Mouse (Mus musculus) spleen, embryonic (tissue): ENCODE data around the gene Trim17.

Experiments used
- CTCF ChIA-PET: fragments of 350-600 bp; sonication (Branson Sonifier 250); formaldehyde crosslinking; loops from one replicate; lab custom pipeline; 2022; lab: Charles Lee

Trim17 gene

GRCm38 (mm10) chr11:58965001-58965760 lies 10.7 kb downstream of the Trim17 start:
- CTCF ChIA-PET: no interaction called here

DNA sequence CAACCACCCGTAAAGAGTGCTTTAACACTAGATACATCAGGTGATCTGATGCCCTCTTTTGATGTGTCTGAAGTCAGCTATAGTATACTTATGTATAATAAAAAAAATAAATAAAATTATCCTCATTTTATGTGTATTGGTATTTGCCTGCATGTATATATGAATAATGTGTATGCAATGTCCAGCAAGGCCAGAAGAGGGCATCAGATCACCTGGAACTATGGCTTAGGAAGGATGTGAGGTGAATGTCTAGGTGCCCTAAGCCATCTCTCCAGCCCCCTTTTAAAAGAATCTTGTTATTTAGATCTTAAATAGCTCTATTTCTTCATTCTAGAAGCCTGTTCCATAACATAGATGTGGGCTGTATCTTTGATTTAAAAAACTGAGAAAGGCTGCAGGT lies 12.9 kb downstream of the Trim17 start:
- CTCF ChIA-PET: interaction anchor here (1.1 to 1.2 kb wide), 2 partner anchors 15 to 27 kb away, joined by 3 to 4 read pairs; no protein-coding TSS in a partner anchor

DNA sequence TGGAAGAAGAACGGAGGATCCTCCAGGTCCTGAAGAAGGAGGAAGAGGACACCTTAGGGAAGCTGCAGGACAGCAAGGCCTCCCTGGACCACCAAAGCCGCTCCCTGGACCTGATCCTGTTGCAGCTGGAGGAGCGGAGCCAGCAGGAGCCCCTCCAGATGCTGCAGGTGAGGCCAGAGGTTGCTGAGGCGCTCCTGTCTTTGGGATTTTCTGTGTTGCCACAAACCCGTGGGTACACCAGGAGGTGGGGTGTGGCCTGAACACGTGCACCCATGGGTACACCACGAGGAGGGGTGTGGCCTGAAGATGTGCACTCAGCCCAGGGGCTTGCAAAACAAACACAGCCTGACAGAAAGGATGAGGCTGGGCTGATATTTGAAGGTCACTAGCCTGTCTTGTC lies 14.1 kb downstream of the Trim17 start:
- CTCF ChIA-PET: no interaction called here

- CTCF ChIA-PET: interaction anchor here (0.8 kb wide), 1 partner anchor 19 kb away, joined by 5 read pairs; no protein-coding TSS in a partner anchor
Observed at GRCm38 (mm10) chr11:58969027-58969426, 14.5 kb downstream of the Trim17 start.

DNA sequence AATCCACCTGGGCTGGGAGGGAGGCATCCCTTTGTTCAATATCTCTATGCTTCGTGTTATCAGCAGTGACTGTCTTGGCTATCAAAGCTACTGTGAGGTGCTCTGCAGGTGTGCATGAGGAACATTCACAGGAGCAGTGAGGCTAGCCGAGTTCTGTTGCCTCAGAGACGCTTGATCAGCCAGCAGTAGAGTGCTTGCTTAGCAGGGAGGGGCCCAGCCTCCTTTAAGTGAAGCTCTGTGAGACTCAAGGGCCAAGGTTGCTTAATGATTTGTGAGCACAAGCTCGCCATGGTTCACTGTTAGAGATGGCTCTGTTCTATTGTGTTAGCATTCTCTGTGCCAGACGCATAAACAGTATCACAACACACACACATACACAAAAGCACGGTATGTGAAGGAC lies 15.2 kb downstream of the Trim17 start:
- CTCF ChIA-PET: interaction anchor here (0.8 kb wide), 1 partner anchor 18 kb away, joined by 5 read pairs; no protein-coding TSS in a partner anchor

DNA sequence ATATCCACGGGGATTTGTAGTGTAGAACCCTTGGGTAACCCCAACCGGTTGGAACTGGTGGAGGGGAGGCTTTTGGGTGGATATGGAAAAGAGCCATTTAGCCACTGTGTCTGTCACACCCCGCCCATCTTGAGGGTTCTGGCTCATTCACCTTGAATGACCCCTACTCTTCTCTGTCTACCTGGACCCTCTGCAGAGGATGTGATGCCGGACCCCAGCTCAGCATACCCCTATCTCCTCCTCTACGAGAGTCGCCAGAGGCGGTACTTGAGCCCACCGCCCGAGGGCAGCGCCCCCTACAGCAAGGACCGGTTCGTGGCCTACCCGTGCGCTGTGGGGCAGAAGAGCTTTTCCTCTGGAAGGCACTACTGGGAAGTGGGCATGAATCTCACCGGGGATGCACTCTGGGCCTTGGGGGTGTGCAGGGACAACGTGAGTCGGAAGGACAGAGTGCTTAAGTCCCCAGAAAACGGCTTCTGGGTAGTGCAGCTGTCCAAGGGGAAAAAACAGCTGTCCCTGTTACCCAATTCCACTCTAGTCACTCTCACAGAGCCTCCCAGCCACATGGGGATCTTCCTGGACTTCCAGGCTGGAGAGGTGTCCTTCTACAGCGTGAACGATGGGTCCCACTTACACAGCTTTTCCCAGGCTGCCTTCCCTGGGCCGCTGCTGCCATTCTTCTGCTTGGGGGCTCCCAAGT lies 16.5 kb downstream of the Trim17 start:
- CTCF ChIA-PET: interaction anchor here (0.6 kb wide), 1 partner anchor 22 kb away, joined by 8 read pairs; no protein-coding TSS in a partner anchor

DNA sequence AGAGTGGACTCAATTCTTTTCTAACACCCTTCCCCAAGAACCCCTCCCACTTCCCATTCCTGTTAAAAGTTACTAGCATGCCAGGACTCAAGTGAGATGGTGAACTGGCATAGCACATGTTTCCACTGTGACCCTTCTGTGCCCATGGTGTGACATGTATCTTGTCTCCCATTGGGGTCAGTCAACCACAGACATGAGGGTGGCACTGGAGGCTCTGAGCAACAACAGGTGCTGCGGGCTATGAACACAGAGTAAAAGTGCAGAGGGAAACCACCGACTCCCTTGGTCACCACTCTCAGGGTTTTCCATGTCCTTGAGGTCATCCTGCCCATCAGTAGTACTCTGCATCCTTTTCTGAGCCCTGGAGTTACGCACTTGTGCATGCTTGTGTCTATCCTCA lies 17.3 kb downstream of the Trim17 start:
- CTCF ChIA-PET: no interaction called here

DNA sequence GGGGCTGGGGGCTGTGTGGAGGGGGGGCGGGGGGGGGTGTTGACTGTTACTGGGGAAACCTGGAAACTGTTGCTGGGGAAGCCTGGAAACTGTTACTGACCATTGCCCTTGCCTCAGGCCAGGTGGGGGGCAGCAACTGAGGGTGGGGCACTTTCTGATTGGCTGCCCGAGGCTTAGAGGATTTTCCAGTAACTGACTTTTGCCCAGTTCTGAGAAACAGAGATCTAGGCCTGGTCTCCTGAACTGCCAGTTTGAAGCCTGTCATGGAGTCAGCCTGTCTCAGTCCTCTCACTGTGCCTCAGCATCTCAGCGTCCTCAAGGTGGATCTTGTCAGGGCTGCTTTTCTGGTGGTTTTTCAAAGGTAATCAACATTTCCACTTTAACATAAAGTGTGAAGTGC lies 19.9 kb downstream of the Trim17 start:
- CTCF ChIA-PET: interaction anchor here (0.6 kb wide), 1 partner anchor 13 kb away, joined by 3 read pairs; no protein-coding TSS in a partner anchor

DNA sequence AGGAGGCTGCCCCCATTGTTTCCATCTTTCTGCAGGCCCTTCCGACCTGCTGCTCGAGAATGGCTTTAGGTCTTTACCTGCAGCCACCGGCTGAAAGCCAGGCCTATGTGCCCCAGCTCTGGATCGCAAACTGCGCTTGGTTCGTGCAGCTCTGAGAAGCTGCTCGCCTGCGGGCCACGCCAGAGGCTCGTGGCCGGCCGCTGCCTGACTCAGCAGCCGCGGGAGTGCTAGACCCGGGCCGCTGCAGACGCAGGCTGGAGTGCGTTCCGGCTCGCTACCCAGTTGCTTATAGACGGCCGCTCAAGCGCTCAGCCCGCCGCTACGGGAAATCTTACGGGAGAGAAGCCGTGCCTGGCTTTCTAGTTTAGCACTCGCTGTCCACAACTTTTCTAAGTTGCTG lies 22.7 kb downstream of the Trim17 start:
- CTCF ChIA-PET: no interaction called here

DNA sequence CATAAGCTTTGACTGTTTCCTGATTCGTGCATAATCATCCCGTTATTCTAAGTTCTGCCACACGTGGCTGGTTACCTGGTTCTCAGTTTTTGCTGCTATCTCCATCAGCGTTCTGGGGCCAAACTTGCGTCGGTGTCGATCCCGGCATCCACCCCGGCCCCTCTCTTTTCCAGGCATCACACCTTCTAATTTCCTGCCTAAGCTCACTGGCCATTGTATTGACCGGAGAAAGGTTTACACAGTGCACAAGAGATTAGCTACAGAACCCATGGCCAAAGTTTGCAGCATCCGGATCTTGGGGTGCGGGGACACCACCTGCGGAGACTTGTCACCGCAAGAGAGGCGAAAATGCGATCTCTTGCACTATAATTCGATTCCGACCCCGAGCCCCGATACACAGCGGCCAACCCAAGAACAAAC lies 23.1 kb downstream of the Trim17 start:
- CTCF ChIA-PET: interaction anchor here (0.7 to 1.1 kb wide), 2 partner anchors 18 to 23 kb away, joined by 3 read pairs; partner anchors contain the start of genes Hist3h2a and Trim17

GRCm38 (mm10) chr11:58978027-58978705 lies 23.7 kb downstream of the Trim17 start, which contains the start of gene Trim11:
TSS of gene Trim11 (plus strand) at chr11:58978093.
- CTCF ChIA-PET: interaction anchor here (0.7 to 1.1 kb wide), 2 partner anchors 17 to 24 kb away, joined by 3 read pairs; partner anchors contain the start of genes Hist3h2a and Trim17

- CTCF ChIA-PET: interaction anchor here (0.6 to 1.1 kb wide), 2 partner anchors 17 to 49 kb away, joined by 3 to 10 read pairs; no protein-coding TSS in a partner anchor
Observed at GRCm38 (mm10) chr11:58978706-58979030, 24.2 kb downstream of the Trim17 start.

DNA sequence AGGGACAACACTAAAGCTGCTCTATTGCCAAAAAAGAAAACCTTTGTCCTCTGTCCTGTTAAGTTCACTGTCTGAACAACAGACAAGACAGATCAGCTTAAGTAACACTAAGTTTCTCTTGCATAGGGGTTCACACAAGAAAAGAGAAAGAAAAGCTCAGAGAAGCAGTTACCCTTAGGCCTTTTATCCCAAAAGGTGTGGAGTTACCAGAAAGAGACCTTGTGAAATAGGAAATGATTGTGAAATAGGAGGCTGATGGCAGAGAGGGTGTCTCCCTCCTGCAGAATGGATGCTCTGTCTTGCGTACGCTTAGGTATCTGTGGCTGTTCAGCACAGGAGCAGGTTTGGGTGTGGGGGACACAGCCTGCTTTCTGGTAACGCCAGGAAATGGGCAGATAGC lies 24.7 kb downstream of the Trim17 start:
- CTCF ChIA-PET: interaction anchor here (0.6 kb wide), 1 partner anchor 49 kb away, joined by 10 read pairs; no protein-coding TSS in a partner anchor

DNA sequence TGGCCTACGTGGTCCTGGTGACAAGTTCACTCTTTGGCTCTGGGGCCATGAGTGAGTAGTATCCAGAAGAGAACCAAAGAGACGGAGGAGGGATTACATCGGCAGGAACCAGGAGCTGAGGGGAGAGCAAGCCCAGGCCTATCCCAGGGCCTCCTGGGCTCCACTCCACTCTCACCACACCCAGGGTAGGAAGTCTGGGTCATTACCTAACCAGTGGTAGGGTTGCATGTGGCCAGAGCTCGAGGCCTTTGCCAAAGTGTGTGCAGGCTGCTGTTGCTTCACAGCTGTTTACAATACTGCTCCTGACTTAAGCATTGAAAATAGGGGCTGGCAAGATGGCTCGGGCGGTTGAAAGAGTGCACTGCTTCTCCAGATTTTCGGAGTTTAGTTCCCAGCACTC lies 25.2 kb downstream of the Trim17 start:
- CTCF ChIA-PET: interaction anchor here (0.9 kb wide), 1 partner anchor 13 kb away, joined by 3 read pairs; no protein-coding TSS in a partner anchor

GRCm38 (mm10) chr11:58980381-58980990 lies 26.0 kb downstream of the Trim17 start:
- CTCF ChIA-PET: interaction anchor here (0.9 kb wide), 1 partner anchor 14 kb away, joined by 3 read pairs; no protein-coding TSS in a partner anchor

GRCm38 (mm10) chr11:58981541-58982447 lies 27.3 kb downstream of the Trim17 start:
- CTCF ChIA-PET: interaction anchor here (0.6 to 1.0 kb wide), 4 partner anchors 14 to 1372 kb away, joined by 3 to 18 read pairs (median 4); no protein-coding TSS in a partner anchor

- CTCF ChIA-PET: interaction anchor here (0.6 to 1.0 kb wide), 4 partner anchors 15 to 1062 kb away, joined by 3 to 5 read pairs (median 4); no protein-coding TSS in a partner anchor
Observed at GRCm38 (mm10) chr11:58982471-58983097, 28.1 kb downstream of the Trim17 start.

- CTCF ChIA-PET: interaction anchor here (0.6 kb wide), 1 partner anchor 29 kb away, joined by 8 read pairs; the partner anchor contains the start of genes Hist3h2a and Trim17
Observed at GRCm38 (mm10) chr11:58983691-58984341, 29.3 kb downstream of the Trim17 start.
